Mouse (Mus musculus) urinary bladder, postnatal 36 days (tissue): ENCODE measurements around the gene S1pr5.
A peak's percentile ranks its signal among the peaks of the same experiment; 100 is the strongest.
"Not testable (repeated sequence)": the region's sequence is repeated elsewhere in the genome, so short reads cannot be mapped to it uniquely, and the experiment has no call there.

ENCODE experiments used
- DNase-seq, 2 experiments: peaks; one replicate each; pipeline ENCODE4 v3.0.0; 2022; ENCODE audit warnings: low spot score in 2 of 2, mixed read lengths in 1 of 2

S1pr5 gene

DNA sequence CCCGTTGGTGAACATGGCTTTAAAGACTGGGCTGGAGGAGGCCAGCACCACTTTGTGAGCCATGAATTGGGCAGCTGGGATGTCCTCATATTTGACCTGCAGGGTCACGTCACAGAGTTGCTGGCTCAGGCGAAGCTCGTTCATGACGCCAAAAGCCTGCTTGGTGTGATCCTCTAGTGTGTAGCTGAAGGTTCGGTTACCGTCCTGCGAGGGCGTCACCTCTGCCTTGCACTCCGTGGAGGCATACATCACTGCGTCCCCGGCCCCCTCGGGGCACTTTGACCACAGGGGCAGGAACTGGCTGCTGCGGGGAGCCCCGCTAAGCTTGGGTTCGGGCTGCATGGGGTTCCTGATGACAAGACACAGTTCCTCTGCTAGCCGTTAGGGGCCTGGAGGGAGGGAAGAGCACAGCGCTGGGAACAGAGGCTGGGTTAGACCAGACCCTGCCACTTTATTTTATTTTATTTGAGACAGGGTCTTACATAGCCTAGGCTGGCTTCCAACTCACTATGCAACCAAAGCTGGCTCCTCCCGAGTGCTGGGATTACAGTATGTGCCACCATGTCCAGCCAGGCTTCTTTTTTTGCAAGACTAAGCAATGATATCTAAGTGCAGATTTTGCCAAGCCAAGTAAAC is 10.8 kb downstream of the S1pr5 start:
- no peak for DNase-seq

DNA sequence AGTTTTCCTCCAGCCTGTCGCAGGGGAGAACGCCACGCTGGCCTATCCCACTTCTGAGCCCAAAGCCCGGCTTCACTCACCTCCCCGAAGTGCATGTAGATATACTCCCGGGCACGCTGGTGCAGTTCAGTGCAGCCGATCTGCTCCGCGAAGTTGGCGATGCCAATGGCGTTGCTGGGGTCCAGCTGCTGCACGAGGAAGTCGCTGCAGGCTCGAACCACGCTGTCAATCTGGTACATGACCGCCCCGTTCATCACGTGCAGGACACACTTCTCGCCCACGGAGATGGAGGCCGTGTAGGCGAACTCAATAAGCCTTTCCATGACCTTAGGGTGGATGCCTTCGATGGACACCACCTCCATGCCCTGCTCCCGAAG is 11.3 kb downstream of the S1pr5 start:
- no peak for DNase-seq

DNA sequence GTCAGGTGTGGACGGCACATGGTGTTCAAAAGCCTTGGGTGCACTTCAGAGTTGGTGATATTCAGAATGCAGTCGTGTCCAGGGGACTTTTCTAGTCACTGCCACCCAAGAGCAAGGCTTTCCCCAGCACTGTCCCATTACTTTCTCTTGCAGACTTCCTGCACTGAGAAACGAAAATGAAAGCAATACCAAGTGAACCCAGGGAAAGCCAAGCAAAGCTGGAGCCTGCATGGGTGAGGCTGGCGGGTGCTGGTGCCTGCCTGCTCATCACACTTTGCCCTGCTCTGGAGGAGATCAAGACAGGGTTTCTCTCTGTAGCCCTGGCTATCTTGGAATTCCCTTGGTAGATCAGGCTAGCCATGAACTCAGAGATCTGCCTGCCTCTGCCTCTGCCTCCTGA is 12.9 kb downstream of the S1pr5 start:
- no peak for DNase-seq

DNA sequence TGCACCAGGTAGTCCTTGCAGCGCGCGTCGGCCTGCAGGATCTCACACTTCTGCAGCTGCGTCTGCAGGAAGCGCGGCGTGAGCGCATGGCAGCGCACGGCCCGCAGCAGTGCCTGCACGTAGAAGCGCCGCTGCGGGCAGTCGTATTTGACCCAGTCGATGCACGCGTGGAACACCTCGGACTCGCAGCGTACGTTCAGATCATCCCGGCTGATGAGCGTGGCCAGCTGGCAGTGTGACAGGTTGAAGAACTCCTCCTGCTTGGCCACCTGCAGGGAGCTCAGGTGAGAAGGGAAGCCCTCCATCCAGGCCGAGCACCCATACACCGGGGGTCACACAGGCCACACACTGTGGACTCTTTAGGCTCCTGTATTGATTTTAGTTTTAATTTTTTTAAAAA is 14.4 kb downstream of the S1pr5 start:
- no peak for DNase-seq

DNA sequence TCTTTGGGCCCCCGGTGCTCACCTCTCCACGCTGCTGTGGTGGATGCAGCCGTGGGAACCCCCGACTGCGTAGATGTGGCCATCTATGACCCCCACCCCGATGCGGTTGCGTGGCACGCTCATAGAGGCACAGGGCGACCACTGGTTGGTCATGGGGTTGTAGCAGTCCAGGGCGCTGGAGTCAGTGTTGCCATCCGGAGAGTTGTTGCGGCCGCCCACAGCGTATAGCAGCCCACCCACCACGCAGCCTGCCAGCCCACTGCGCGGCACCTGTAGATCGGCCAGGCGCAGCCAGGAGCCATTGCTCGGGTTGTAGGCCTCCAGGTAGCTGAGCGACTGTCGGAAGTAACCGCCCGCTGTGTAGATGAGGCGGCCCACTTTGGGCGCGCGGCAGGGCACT is 14.9 kb downstream of the S1pr5 start:
- DNase-seq: no peak

DNA sequence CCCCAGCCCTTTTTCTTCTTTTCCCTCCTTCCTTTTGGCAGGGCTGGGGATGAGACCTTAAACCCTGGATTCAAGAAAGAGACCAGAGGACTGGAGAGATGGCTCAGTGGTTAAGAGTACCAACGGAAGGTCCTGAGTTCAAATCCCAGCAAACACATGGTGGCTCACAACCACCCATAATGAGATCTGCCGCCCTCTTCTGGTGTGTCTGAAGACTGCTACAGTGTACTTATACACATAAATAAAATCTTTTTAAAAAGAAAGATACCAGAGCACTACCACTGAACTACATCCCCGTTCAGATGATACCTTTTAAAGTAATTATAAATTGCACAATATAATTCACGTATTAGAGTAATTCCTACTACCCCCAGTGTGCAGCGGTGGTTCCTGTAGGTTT is 15.4 kb downstream of the S1pr5 start:
- no peak for DNase-seq

DNA sequence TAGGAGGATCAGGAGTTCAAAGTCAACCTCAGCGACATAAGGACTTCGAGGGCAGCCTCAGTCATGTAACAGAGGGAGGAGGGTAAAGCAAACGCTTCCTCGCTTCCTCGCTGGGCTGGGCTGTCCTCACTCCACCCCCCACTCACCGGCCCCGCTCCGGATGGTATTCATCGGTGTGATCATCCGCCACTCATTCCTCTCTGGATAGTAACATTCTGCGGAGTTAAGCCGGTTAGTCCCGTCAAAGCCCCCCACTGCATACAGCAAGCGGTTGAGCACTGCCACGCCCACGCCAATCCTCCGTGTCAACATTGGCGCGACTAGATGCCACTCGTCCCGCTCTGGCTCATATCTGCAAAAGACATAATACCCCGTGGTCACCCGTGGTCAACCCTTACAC is 16.7 kb downstream of the S1pr5 start:
- no peak for DNase-seq

DNA sequence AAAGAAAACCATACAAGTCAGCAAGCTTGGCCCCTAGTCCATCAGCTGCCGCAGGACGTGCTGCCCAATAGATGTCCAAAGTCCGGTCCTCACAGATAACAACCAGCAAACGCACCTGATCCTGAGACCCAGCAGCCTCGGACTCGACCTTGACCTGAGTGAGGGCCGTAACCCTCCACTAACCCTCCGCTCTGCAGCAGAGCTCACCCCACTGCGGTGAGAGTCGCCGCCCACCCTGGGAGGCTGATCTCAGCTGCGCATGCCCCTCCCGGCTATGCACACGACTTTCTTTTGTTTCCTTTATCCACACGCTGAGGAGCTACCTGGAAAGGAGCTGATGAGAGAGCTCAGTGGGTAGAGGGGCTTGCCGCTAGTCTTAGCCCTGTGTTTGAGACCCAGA is 20.9 kb downstream of the S1pr5 start:
- no peak for DNase-seq

DNA sequence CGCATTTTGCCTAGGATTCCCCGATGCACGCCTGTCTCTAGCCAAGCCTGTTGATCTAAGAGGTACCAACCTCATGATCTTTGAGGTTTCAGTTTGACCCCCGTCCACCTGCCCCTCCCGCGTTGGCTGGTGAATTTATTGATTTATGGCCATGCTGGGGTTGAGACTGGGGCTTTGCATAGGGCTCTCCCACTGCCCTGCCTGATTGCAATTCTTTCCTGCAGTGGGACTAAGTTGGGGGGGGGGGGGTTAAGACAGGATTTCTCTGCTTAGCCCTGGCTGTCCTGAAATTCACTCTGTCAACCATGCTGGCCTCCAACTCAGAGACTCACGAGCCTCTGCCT is 22.9 kb downstream of the S1pr5 start:
- peak in 1 of 2 experiments; percentile 38 for DNase-seq

DNA sequence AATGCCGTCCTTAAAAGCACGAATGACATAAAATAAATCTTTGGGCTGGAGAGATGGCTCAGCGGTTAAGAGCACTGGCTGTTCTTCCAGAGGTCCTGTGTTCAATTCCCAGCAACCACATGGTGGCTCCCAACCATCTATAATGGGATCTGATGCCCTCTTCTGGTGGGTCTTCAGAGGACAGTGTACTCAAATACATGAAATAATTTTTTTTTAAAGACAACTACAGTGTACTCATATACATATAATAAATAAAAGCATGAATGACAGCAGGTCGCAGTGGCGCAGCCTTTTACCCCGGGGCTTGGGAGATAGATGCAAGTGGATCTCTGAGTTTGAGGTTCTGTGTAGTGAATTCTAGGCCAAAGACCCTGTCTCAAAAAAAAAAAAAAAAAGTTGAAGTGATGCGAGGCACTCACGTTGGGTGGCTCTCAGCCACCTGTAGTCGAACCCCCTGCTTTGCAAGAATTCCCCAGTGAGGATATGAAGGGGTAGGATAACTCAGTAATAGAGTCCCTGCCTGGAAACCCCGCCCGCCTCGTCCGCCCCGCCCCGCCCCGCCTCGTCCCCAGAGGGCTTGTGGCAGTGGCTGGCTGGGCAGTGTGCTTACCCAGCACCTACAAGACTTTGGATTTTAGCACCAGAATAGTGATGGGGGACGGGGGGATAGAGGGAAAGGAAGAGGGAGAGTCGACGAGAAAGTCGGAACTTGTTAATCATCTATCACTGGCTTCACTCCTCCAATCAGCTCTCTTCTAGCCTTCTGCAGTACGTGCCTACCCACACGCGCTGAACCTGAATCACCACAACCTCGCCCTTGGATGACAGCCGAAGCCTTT is 23.4 kb downstream of the S1pr5 start:
- DNase-seq: peak in 1 of 2 experiments; percentile 52

DNA sequence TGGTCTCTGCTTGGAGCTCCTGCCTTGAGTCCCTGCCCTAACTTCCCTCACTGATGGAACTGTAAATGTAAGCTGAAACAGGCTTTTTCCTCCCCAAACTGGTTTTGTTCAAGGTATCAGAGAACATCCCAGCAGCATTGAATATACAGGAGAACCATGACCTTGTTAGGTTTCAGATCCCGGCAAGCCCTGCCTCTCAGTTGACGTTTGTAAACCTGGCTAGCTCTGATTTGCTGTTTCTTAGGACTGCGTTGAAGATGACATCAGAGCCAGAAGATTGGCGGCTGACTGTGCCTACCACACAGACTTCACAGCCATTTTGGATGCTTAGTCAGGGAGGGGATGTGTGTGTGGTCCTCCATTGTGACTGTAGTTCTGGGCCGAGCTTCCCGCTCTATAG is 24.3 kb downstream of the S1pr5 start:
- no peak for DNase-seq

DNA sequence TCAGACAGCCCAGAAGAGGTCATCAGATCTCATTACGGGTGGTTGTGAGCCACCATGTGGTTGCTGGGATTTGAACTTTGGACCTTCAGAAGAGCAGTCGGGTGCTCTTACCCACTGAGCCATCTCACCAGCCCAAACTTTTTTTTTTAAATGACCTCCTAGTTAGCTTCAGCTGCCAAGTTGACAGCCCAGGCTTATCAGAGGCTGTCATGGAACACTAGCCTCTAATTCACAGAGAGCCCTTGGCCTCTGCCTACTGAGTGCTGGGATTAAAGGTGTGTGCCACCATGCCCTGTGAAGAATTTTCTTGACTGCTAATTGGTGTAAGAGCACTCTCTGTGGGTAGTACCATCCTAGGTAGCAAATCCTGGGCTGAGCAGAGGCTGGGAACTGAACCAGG is 24.8 kb downstream of the S1pr5 start:
- DNase-seq: not testable (repeated sequence)

DNA sequence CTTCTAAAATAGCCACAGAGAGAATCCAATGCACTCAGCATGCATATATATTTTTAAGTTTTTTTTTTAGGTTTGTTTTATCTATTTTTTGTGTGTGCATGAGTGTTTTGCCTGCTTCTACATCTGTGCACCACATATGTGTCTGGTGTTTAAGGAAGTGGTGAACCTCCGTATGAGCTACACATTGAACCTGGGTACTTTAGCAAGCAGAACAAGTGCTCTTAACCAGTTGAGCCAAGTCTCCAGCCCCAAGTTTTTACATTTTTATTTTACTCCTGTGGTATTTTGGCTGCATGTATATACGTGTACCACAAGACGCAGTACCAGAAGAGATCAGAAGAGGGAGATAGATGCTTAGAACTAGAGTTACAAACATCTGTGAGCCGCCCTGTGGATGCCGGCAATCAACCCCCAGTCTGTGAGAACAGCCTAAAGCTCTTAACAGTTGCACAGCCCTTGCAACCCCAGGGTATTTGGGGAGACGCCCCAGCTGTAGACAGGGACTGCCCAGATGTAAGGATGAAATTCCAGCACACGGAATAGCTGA is 26.8 kb downstream of the S1pr5 start:
- no peak for DNase-seq

DNA sequence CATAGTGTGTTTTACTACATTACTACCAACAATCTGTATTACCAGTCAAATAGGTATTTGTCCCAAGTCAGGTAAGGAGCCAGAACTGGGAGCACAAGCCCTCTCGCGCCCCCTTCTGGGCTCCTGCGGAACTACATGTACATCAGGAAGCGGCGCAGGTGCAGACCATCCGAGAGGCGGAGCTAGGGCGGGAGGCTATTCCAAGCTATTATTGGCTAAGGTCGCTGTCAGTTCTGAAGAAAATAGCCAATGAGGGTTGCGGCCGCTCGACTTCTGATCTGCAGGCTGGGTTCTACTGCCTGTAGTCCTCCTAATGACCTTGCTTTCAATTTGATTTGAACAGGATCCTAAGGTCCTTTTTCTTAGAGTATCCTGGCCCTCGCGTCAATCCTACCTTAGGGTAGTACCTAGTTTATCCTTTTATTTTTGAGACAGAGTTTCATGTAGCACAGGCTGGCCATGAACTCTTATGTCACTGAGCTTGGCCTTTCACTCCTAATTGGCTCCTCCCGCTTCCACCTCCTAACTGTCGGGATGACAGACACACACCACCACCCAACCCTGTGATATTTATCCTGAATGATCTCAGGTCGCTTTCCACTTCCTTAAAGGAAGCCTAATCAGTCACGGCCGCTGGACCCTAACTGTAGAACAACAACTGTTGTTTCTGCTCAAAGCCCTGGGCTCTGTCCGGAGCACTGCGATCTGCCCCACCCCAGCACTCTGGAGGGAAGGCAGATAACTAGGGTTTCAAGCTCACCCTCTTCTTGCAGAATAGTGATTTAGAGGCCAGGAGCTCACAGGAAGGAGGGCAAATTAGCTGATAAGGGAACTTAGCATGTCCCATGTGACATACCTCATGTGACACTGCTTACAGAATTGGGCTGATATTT is 27.5 kb downstream of the S1pr5 start:
- peak; percentile 91 to 94 for DNase-seq

DNA sequence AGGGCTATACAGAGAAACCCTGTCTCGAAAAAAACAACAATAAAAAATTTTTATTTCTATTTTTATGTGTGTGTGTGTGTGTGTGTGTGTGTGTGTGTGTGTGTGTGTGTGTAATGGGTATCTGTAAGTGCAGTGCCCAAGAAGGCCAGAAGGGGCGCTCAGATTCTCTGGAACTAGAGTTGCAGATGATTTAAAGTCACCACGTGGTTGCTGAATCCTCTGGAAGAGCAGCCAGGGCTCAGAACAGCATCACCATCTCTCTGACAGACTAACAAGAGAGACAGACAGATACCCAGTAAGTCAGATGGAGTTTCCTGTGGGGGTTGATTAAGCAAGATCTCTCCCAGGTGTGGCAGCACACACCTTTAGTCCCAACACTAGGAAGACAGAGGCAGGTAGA is 28.4 kb downstream of the S1pr5 start:
- no peak for DNase-seq

DNA sequence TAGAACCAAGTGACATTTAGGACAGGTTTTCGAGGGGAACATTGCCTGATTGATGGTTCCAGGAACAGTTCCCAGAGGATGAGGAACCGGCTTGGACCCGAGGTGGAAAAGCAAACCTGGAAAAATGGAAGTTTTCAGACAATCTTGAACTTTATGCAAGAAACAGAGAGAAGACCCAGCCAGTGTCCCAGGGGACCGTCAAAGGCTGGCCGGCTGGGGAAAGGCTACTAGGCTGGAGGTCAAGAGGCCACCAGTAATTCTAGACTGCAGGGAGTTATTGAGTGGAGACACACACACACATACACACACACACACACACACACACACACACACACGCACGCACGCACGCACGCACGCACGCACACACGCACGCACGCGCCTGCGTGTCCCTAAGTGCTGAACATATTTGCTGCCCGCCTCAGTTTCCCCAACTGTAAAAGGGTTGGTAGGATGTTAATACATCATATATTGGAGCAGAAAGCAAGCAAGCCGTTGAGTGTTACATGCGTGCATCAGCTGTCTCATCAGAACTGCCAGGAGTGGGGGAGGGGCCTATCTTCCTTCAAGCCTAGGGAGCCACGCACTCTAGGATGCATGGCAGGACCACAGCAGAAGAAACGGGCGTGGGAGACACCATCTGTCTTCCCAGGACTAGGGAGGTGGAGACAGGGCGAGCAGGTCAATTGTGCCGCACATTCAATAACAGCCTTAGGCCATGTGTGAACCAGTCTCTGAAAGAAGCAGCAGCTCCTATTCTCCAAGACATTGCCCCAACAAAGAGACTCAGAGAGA is 32.0 kb downstream of the S1pr5 start:
- no peak for DNase-seq

DNA sequence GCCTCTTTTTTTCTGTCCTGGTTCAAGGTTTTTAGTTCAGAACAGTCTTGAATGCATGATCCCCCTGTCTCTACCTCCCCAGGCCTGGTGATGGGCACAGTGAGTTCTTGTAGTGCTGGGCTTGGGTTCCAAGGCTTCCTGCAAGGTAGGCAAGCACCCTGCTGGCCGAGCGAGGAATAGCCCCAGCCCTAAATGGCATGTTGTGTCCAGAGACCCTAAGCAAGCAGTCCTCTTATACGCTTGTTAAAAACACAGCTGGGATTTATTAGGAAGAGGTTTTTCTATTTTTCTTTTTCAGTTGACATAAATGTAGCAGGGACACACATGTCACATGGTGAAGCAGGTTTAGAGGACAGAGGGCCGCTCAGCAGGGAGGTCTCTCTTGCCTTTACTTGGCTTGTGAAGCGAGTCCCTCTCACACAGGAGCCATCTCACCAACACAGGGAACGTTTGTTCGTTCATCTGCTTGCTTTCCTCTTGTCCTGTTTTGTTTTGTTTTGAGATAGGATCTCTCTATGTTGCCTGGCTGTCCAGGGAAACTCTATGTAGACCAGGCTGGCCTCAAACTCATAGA is 34.5 kb downstream of the S1pr5 start:
- no peak for DNase-seq

DNA sequence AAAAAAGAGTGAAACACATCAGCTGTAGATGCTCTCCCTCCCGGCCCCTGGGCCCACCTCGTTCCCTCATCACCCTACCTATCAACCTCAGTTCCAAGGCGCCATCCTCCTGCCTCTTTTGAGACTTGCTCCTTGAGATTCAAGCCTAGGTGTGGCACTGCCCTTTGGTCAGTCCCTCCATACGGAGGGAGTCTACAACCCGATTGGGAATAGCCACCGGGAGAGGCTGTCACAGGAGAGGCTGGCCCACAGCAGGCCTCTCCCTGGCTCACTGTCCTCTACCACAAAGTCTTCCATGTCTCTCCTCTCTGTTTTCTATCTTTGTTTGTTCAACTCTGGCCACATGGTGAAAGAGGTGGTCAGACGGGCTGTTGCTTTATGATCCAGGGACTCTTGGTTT is 36.6 kb downstream of the S1pr5 start:
- no peak for DNase-seq

DNA sequence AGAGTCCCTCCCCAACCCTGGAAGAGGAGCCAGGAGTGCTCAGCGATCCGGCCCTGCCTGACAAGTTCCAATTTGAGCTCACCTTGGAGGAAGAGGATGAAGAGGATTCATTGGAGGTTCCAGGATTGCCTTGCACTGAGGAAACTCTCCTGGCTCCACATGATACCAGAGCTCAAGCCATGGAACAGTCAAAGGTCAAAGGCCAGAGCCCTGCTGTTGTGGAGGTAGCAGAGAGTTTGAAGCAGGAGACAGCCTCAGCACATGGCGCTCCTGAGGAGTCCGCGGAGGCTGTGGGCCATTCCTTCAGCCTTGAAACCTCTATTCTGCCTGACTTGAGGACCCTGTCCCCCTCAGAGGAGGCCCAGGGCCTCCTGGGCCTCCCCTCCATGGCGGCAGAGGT is 37.4 kb downstream of the S1pr5 start:
- DNase-seq: no peak

DNA sequence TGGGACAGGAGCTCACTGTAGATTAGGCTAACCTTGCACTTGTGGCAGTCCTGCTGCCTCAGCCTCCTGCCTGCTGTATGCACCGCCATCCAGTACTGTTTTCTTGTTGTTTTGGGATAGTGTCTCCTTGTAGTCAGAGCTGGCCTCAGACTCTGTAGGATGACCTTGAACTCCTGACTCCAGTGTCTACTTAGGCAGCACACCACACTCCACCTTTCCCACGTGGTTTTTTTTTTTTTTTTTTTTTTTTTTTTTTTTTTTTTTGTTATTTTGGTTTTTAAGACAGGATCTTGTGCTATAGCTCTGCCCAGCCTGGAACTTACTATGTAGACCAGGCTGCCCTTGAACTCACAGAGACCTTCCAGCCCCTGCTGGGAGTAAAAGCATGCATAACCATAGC is 39.6 kb downstream of the S1pr5 start:
- no peak for DNase-seq

DNA sequence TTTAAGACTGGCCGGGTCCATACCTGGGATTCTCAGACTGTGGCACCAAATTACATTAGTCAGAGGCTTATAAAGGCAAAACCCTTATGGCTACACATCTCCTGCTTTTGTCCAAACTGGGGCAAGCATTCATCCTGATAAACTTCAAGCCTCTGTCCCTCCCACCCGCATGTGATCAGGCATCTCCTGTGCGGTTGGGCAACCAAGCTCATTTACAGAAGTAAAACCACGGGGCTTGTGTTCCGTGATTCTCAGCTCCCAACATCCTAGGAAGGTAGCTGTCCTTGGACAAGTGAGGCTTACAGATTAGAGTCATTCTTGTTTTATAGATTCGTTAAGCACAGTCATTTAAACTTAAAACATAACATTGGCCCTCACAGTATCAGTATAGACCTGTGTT is 41.4 kb downstream of the S1pr5 start:
- DNase-seq: no peak
